Mouse (Mus musculus): ENCODE measurements at regions not wholly inside any gene's neighbourhood (a gene's known extent, or its start where the extent isn't known, plus 50 kb on each side); places are given as distances from the start of the nearest gene placed in this dataset.

- H3K27ac ChIP-seq (ENCODE audit: low read depth, low read length): no peak overlapping the region
- WGBS: 89% methylated on average over 4 of the region's 4 CpGs
These were observed 194.1 kb upstream of the Jag1 start for GRCm38 (mm10) chr2:137310511-137310910.

GRCm38 (mm10) chr2:137308116-137308515, 191.7 kb upstream of the Jag1 start:
- no peak overlapping the region for H3K27ac ChIP-seq (ENCODE audit: low read depth, low read length)
- 0 out of 2 replicates have a peak, but pooled peaks cover 3% of the 10 kb centered on the region for H3K4me1 ChIP-seq (ENCODE audit: control insufficient read depth, insufficient read depth, low read length)
- no peaks in the 10 kb centered on the region; the same call in 1 of the 2 replicates for H3K9me3 ChIP-seq (ENCODE audit: control insufficient read depth, low read length)
- WGBS: 48% methylated on average over 9 of the region's 9 CpGs
- H3K27me3 ChIP-seq (ENCODE audit: control insufficient read depth, insufficient read depth, low read length): no peaks in the 10 kb centered on the region
- no peak overlapping the region for H3K9ac ChIP-seq (ENCODE audit: low read depth, low read length)
- peak; percentile 52; the same call in 1 of the 2 replicates for ATAC-seq (ENCODE audit: low FRiP score, low TSS enrichment)
- no peak overlapping the region for H3K4me3 ChIP-seq (ENCODE audit: low read length)
- no peaks in the 10 kb centered on the region for H3K36me3 ChIP-seq (ENCODE audit: control insufficient read depth, insufficient read depth, low read length)
- H3K4me2 ChIP-seq (replicated peaks; ENCODE audit: low read depth, low read length): no peak overlapping the region

More at GRCm38 (mm10) chr2:137310511-137310910, 194.1 kb upstream of the Jag1 start:
- H3K4me1 ChIP-seq (ENCODE audit: control insufficient read depth, insufficient read depth, low read length): 0 out of 2 replicates have a peak, but pooled peaks cover 3% of the 10 kb centered on the region
- no peaks in the 10 kb centered on the region for H3K36me3 ChIP-seq (ENCODE audit: control insufficient read depth, insufficient read depth, low read length)
- H3K9ac ChIP-seq (ENCODE audit: low read depth, low read length): no peak overlapping the region
- H3K4me2 ChIP-seq (replicated peaks; ENCODE audit: low read depth, low read length): no peak overlapping the region
- H3K9me3 ChIP-seq (ENCODE audit: control insufficient read depth, low read length): no peaks in the 10 kb centered on the region; the same call in 1 of the 2 replicates
- no peak for ATAC-seq (ENCODE audit: low FRiP score, low TSS enrichment)
- no peaks in the 10 kb centered on the region for H3K27me3 ChIP-seq (ENCODE audit: control insufficient read depth, insufficient read depth, low read length)
- H3K4me3 ChIP-seq (ENCODE audit: low read length): no peak overlapping the region

- H3K4me2 ChIP-seq (replicated peaks; ENCODE audit: low read depth, low read length): no peak overlapping the region
- no peak overlapping the region for H3K9ac ChIP-seq (ENCODE audit: low read depth, low read length)
- H3K9me3 ChIP-seq (ENCODE audit: control insufficient read depth, low read length): no peaks in the 10 kb centered on the region; the same call in 1 of the 2 replicates
- no peak overlapping the region for H3K4me3 ChIP-seq (ENCODE audit: low read length)
- no peaks in the 10 kb centered on the region for H3K36me3 ChIP-seq (ENCODE audit: control insufficient read depth, insufficient read depth, low read length)
- H3K27ac ChIP-seq (ENCODE audit: low read depth, low read length): no peak overlapping the region
- H3K27me3 ChIP-seq (ENCODE audit: control insufficient read depth, insufficient read depth, low read length): no peaks in the 10 kb centered on the region
- no peak for ATAC-seq (ENCODE audit: low FRiP score, low TSS enrichment)
- WGBS: 62% methylated on average over 4 of the region's 4 CpGs
- H3K4me1 ChIP-seq (ENCODE audit: control insufficient read depth, insufficient read depth, low read length): peaks cover 3% of the 10 kb centered on the region; the same call in 1 of the 2 replicates
These were observed 185.2 kb upstream of the Jag1 start for GRCm38 (mm10) chr2:137301474-137302267.

GRCm38 (mm10) chr2:137289231-137289630, 172.8 kb upstream of the Jag1 start:
- 87% methylated on average over 3 of the region's 3 CpGs for WGBS
- ATAC-seq (ENCODE audit: low FRiP score, low TSS enrichment): no peak
- no peaks in the 10 kb centered on the region for H3K9me3 ChIP-seq (ENCODE audit: control insufficient read depth, low read length)
- no peak overlapping the region for H3K27ac ChIP-seq (ENCODE audit: low read depth, low read length)
- H3K36me3 ChIP-seq (ENCODE audit: control insufficient read depth, insufficient read depth, low read length): no peaks in the 10 kb centered on the region
- H3K9ac ChIP-seq (ENCODE audit: low read depth, low read length): no peak overlapping the region
- H3K4me2 ChIP-seq (replicated peaks; ENCODE audit: low read depth, low read length): no peak overlapping the region
- H3K4me3 ChIP-seq (ENCODE audit: low read length): no peak overlapping the region
- H3K4me1 ChIP-seq (ENCODE audit: control insufficient read depth, insufficient read depth, low read length): no peaks in the 10 kb centered on the region
- H3K27me3 ChIP-seq (ENCODE audit: control insufficient read depth, insufficient read depth, low read length): no peaks in the 10 kb centered on the region

GRCm38 (mm10) chr2:137271575-137272180, 155.2 kb upstream of the Jag1 start:
- no peaks in the 10 kb centered on the region for H3K9me3 ChIP-seq (ENCODE audit: control insufficient read depth, low read length)
- H3K27ac ChIP-seq (ENCODE audit: low read depth, low read length): no peak overlapping the region
- H3K4me2 ChIP-seq (replicated peaks; ENCODE audit: low read depth, low read length): no peak overlapping the region
- peak; percentile 52; the same call in 1 of the 2 replicates for ATAC-seq (ENCODE audit: low FRiP score, low TSS enrichment)
- H3K9ac ChIP-seq (ENCODE audit: low read depth, low read length): no peak overlapping the region
- H3K4me3 ChIP-seq (ENCODE audit: low read length): no peak overlapping the region
- no peaks in the 10 kb centered on the region for H3K27me3 ChIP-seq (ENCODE audit: control insufficient read depth, insufficient read depth, low read length)
- no peaks in the 10 kb centered on the region for H3K36me3 ChIP-seq (ENCODE audit: control insufficient read depth, insufficient read depth, low read length)
- WGBS: 61% methylated on average over 5 of the region's 5 CpGs
- no peaks in the 10 kb centered on the region for H3K4me1 ChIP-seq (ENCODE audit: control insufficient read depth, insufficient read depth, low read length)

- Histone ChIP-seq H3K4me3 (ENCODE audit: low read length) (no peak overlapping the region), H3K4me2 (replicated peaks; ENCODE audit: low read depth, low read length) (no peak overlapping the region), H3K9ac (ENCODE audit: low read depth, low read length) (no peak overlapping the region), H3K27me3 (ENCODE audit: control insufficient read depth, insufficient read depth, low read length) (no peaks in the 10 kb centered on the region), H3K36me3 (ENCODE audit: control insufficient read depth, insufficient read depth, low read length) (no peaks in the 10 kb centered on the region), H3K27ac (ENCODE audit: low read depth, low read length) (no peak overlapping the region), H3K9me3 (ENCODE audit: control insufficient read depth, low read length) (no peaks in the 10 kb centered on the region), H3K4me1 (ENCODE audit: control insufficient read depth, insufficient read depth, low read length) (no peaks in the 10 kb centered on the region)
- no peak for ATAC-seq (ENCODE audit: low FRiP score, low TSS enrichment)
- WGBS: 86% methylated on average over 2 of the region's 2 CpGs
These were observed 146.5 kb upstream of the Jag1 start for GRCm38 (mm10) chr2:137262911-137263310.

GRCm38 (mm10) chr2:137257847-137258515, 141.5 kb upstream of the Jag1 start:
- 91% methylated on average over 8 of the region's 8 CpGs for WGBS
- ATAC-seq (ENCODE audit: low FRiP score, low TSS enrichment): no peak

GRCm38 (mm10) chr2:137247931-137248330, 131.5 kb upstream of the Jag1 start:
- H3K4me3 ChIP-seq (ENCODE audit: low read length): no peak overlapping the region
- no peaks in the 10 kb centered on the region for H3K36me3 ChIP-seq (ENCODE audit: control insufficient read depth, insufficient read depth, low read length)
- no peak overlapping the region for H3K27ac ChIP-seq (ENCODE audit: low read depth, low read length)
- H3K27me3 ChIP-seq (ENCODE audit: control insufficient read depth, insufficient read depth, low read length): no peaks in the 10 kb centered on the region
- ATAC-seq (ENCODE audit: low FRiP score, low TSS enrichment): no peak
- no peaks in the 10 kb centered on the region for H3K4me1 ChIP-seq (ENCODE audit: control insufficient read depth, insufficient read depth, low read length)
- WGBS: 47% methylated on average over 7 of the region's 7 CpGs
- no peak overlapping the region for H3K4me2 ChIP-seq (replicated peaks; ENCODE audit: low read depth, low read length)
- H3K9ac ChIP-seq (ENCODE audit: low read depth, low read length): no peak overlapping the region
- no peaks in the 10 kb centered on the region for H3K9me3 ChIP-seq (ENCODE audit: control insufficient read depth, low read length)

More at GRCm38 (mm10) chr2:137257847-137258515, 141.5 kb upstream of the Jag1 start:
- Histone ChIP-seq H3K4me1 (ENCODE audit: control insufficient read depth, insufficient read depth, low read length) (no peaks in the 10 kb centered on the region), H3K9ac (ENCODE audit: low read depth, low read length) (no peak overlapping the region), H3K4me3 (ENCODE audit: low read length) (no peak overlapping the region), H3K4me2 (replicated peaks; ENCODE audit: low read depth, low read length) (no peak overlapping the region), H3K36me3 (ENCODE audit: control insufficient read depth, insufficient read depth, low read length) (no peaks in the 10 kb centered on the region), H3K27me3 (ENCODE audit: control insufficient read depth, insufficient read depth, low read length) (no peaks in the 10 kb centered on the region), H3K9me3 (ENCODE audit: control insufficient read depth, low read length) (no peaks in the 10 kb centered on the region), H3K27ac (ENCODE audit: low read depth, low read length) (no peak overlapping the region)

Measured in kidney, embryonic 14.5 days (tissue).